Mouse (Mus musculus): Measurements from ENCODE around the gene Emc7. TPM values are rescaled to one million over a fixed set of nuclear protein-coding genes. Genes with fewer than 3 reads are reported as not detected.

Gene Emc7
- polyA plus RNA-seq, 2 experiments from 2014 or later, result 12.9 to 14.8 TPM

GRCm38 (mm10) chr2:112476554-112476953 lies 21.8 kb downstream of the Emc7 start:
- ATAC-seq, result no peak

- no peak for ATAC-seq
Measured at GRCm38 (mm10) chr2:112480669-112481068, 25.9 kb downstream of the Emc7 start, which contains the start of gene Chrm5. Chrm5 (minus strand) TSS chr2:112480769.

GRCm38 (mm10) chr2:112481564-112481963 lies 26.8 kb downstream of the Emc7 start:
- peak; percentile 80 for ATAC-seq

- no peak for ATAC-seq
Measured at GRCm38 (mm10) chr2:112482533-112483333, 27.9 kb downstream of the Emc7 start.

- no peak for ATAC-seq
Measured at GRCm38 (mm10) chr2:112483334-112483651, 28.5 kb downstream of the Emc7 start.

GRCm38 (mm10) chr2:112484886-112485285 lies 30.1 kb downstream of the Emc7 start:
- no peak for ATAC-seq

GRCm38 (mm10) chr2:112490483-112491196 lies 35.8 kb downstream of the Emc7 start:
- ATAC-seq, result no peak

- no peak for ATAC-seq
Measured at GRCm38 (mm10) chr2:112491629-112492028, 36.8 kb downstream of the Emc7 start.

GRCm38 (mm10) chr2:112492431-112492855 lies 37.6 kb downstream of the Emc7 start:
- peak; percentile 38 for ATAC-seq

GRCm38 (mm10) chr2:112492856-112493538 lies 38.2 kb downstream of the Emc7 start, which contains the start of gene Aven:
Aven (plus strand) TSS chr2:112492964.
- ATAC-seq, result peak; percentile 73

GRCm38 (mm10) chr2:112493539-112494260 lies 38.9 kb downstream of the Emc7 start:
- peak; percentile 13 for ATAC-seq

GRCm38 (mm10) chr2:112497851-112498250 lies 43.1 kb downstream of the Emc7 start:
- ATAC-seq, result no peak

- peak; percentile 95 for ATAC-seq
Measured at GRCm38 (mm10) chr2:112501209-112501608, 46.4 kb downstream of the Emc7 start.

- no peak for ATAC-seq
Measured at GRCm38 (mm10) chr2:112503978-112504377, 49.2 kb downstream of the Emc7 start.

GRCm38 (mm10) chr2:112506841-112507435 lies 52.1 kb downstream of the Emc7 start:
- ATAC-seq, result peak; percentile 7

GRCm38 (mm10) chr2:112507444-112507843 lies 52.6 kb downstream of the Emc7 start:
- peak; percentile 66 for ATAC-seq

- ATAC-seq, result peak; percentile 75
Measured at GRCm38 (mm10) chr2:112510140-112510539, 55.3 kb downstream of the Emc7 start.

- peak; percentile 33 for ATAC-seq
Measured at GRCm38 (mm10) chr2:112513036-112513435, 58.2 kb downstream of the Emc7 start.

- peak; percentile 4 for ATAC-seq
Measured at GRCm38 (mm10) chr2:112516728-112517127, 61.9 kb downstream of the Emc7 start.

- ATAC-seq, result peak; percentile 75
Measured at GRCm38 (mm10) chr2:112517218-112517617, 62.4 kb downstream of the Emc7 start.

GRCm38 (mm10) chr2:112518541-112518940 lies 63.7 kb downstream of the Emc7 start:
- ATAC-seq, result no peak

All from CD4-positive, CD25-positive, alpha-beta regulatory T cell, adult 4 months (primary cell).